ENCODE assay signal across 12 mouse cellular contexts in genomic region chr5:147292506-147293120, GRCm38 (mm10). TPM values are rescaled to one million over a fixed set of nuclear protein-coding genes. Genes with fewer than 3 reads are reported as not detected.
DNase-seq lines count a peak whose midpoint lies in the region; ATAC-seq lines count a peak whose summit lies in the region.
"Had no signal": no experiment of that assay in that cellular context is flagged by ENCODE, and none has a peak within 500 bp of the region (broad histone marks: within the 10 kb centered on the region; RNA-seq: fewer than 3 reads in every experiment).

No protein-coding gene starts in this region.

- no peaks in the 10 kb centered on the region for H3K9me3 ChIP-seq in liver, embryonic 11.5 days (ENCODE audit: control insufficient read depth, low read length)
- no peaks in the 10 kb centered on the region for H3K9me3 ChIP-seq in intestine, embryonic 15.5 days
- no peaks in the 10 kb centered on the region for H3K9me3 ChIP-seq in stomach, embryonic 14.5 days (ENCODE audit: control insufficient read depth, low read depth, low read length)
- H3K9me3 ChIP-seq: G1E; hindbrain, embryonic 15.5 days had no signal

- H3K4me3 ChIP-seq in liver, embryonic 11.5 days (ENCODE audit: low read depth, low read length): no peak overlapping the region
- no peak overlapping the region for H3K4me3 ChIP-seq in intestine, embryonic 15.5 days (replicated peaks)
- H3K4me3 ChIP-seq in stomach, embryonic 14.5 days (ENCODE audit: low read depth, low read length): no peak overlapping the region
- H3K4me3 ChIP-seq: hindbrain, embryonic 15.5 days had no signal

- peaks cover 44% of the 10 kb centered on the region for H3K27me3 ChIP-seq in liver, embryonic 11.5 days (replicated peaks; ENCODE audit: control insufficient read depth, insufficient read depth, low read length)
- H3K27me3 ChIP-seq in intestine, embryonic 15.5 days (replicated peaks): peaks cover 26% of the 10 kb centered on the region; the same call in 1 of the 2 replicates
- H3K27me3 ChIP-seq in stomach, embryonic 14.5 days (ENCODE audit: control insufficient read depth, insufficient read depth, low read length): peaks cover 20% of the 10 kb centered on the region

- WGBS in liver, embryonic 11.5 days: 25% methylated on average over 13 of the region's 13 CpGs
- WGBS in intestine, embryonic 15.5 days: 24% methylated on average over 13 of the region's 13 CpGs
- WGBS in stomach, embryonic 14.5 days: 35% methylated on average over 13 of the region's 13 CpGs

- H3K4me1 ChIP-seq in liver, embryonic 11.5 days (replicated peaks; ENCODE audit: control insufficient read depth, insufficient read depth, low read length): peaks cover 14% of the 10 kb centered on the region
- H3K4me1 ChIP-seq in intestine, embryonic 15.5 days (replicated peaks): peaks cover 17% of the 10 kb centered on the region
- peaks cover 10% of the 10 kb centered on the region; the same call in 1 of the 2 replicates for H3K4me1 ChIP-seq in stomach, embryonic 14.5 days (ENCODE audit: control insufficient read depth, insufficient read depth, low read length)
- H3K4me1 ChIP-seq: hindbrain, embryonic 15.5 days had no signal

- no peak overlapping the region for H3K27ac ChIP-seq in liver, embryonic 11.5 days (ENCODE audit: low read depth, low read length)
- H3K27ac ChIP-seq in intestine, embryonic 15.5 days: peak overlapping the region; percentile 81
- H3K27ac ChIP-seq in stomach, embryonic 14.5 days (ENCODE audit: low read length): 0 out of 2 replicates have a peak overlapping the region, but pooled peaks have one; percentile 6
- H3K27ac ChIP-seq: hindbrain, embryonic 15.5 days had no signal

- no peak overlapping the region for H3K9ac ChIP-seq in liver, embryonic 11.5 days (ENCODE audit: low read depth, low read length)
- peak overlapping the region; percentile 13; the same call in 1 of the 2 replicates for H3K9ac ChIP-seq in intestine, embryonic 15.5 days
- no peak overlapping the region for H3K9ac ChIP-seq in stomach, embryonic 14.5 days (replicated peaks; ENCODE audit: low read depth, low read length)
- H3K9ac ChIP-seq: forebrain, postnatal 0 days; hindbrain, embryonic 15.5 days had no signal

- H3K4me2 ChIP-seq in liver, embryonic 11.5 days: peak overlapping the region; percentile 46
- H3K4me2 ChIP-seq in intestine, embryonic 15.5 days (replicated peaks): peak overlapping the region; percentile 43
- no peak overlapping the region for H3K4me2 ChIP-seq in stomach, embryonic 14.5 days (replicated peaks; ENCODE audit: low read depth, low read length)
- H3K4me2 ChIP-seq: hindbrain, embryonic 15.5 days had no signal

- no peaks in the 10 kb centered on the region for H3K36me3 ChIP-seq in liver, embryonic 11.5 days (ENCODE audit: control insufficient read depth, insufficient read depth, low read length)
- no peaks in the 10 kb centered on the region for H3K36me3 ChIP-seq in intestine, embryonic 15.5 days
- no peaks in the 10 kb centered on the region for H3K36me3 ChIP-seq in stomach, embryonic 14.5 days (ENCODE audit: control insufficient read depth, insufficient read depth, low read length)
- H3K36me3 ChIP-seq: G1E; hindbrain, embryonic 15.5 days had no signal

- 0 out of 2 replicates have a peak, but pooled peaks have one; percentile 8 for ATAC-seq in liver, embryonic 11.5 days (replicated peaks; ENCODE audit: low FRiP score)
- peak; percentile 79 for ATAC-seq in intestine, embryonic 15.5 days
- ATAC-seq in stomach, embryonic 14.5 days (ENCODE audit: insufficient number of reproducible peaks, insufficient read depth, low FRiP score, low read depth): peak; percentile 19; the same call in 1 of the 2 replicates
- no peak for ATAC-seq in CD4-positive, CD25-positive, alpha-beta regulatory T cell, adult 4 months

- no peak for DNase-seq in liver, embryonic 11.5 days (ENCODE audit: low spot score)
- no peak for DNase-seq in liver
- peak; percentile 36 for DNase-seq in NIH3T3 (ENCODE audit: low read depth)
- DNase-seq in spleen, adult 18-20 months: no peak
- DNase-seq in spleen, postnatal 10 days (ENCODE audit: low spot score in 2 of 2): no peak
- DNase-seq: heart, adult 11 months had no signal

RNA-seq across cellular contexts. Expression of gene Cdx2, which starts 14.5 kb away (rescaled TPM):
- 0.14 TPM in 1 of 2 replicates, not detected in the other for polyA plus RNA-seq in liver, embryonic 11.5 days (2014; fragmentation: Nextera tagmentation; extraction: Ambion mirVana)
- polyA plus RNA-seq in intestine, embryonic 15.5 days (2015; fragmentation: Nextera tagmentation; extraction: Ambion mirVana): 36.0 and 38.2 TPM in 2 replicates
- 1.1 and 1.3 TPM in 2 replicates for polyA plus RNA-seq in stomach, embryonic 14.5 days (2014; fragmentation: Nextera tagmentation; extraction: Ambion mirVana)
- not detected for polyA plus RNA-seq in CD4-positive, CD25-positive, alpha-beta regulatory T cell, adult 4 months (2017; shearing (Covaris generic))
- polyA plus RNA-seq: forebrain, postnatal 0 days; G1E; hindbrain, embryonic 15.5 days had no signal

RNA-seq across cellular contexts. Expression of gene Pdx1, which starts 22.9 kb away (rescaled TPM):
- polyA plus RNA-seq in liver, embryonic 11.5 days (2014; fragmentation: Nextera tagmentation; extraction: Ambion mirVana): 0.47 and 0.94 TPM in 2 replicates
- polyA plus RNA-seq in intestine, embryonic 15.5 days (2015; fragmentation: Nextera tagmentation; extraction: Ambion mirVana): 5.7 and 5.8 TPM in 2 replicates
- polyA plus RNA-seq in stomach, embryonic 14.5 days (2014; fragmentation: Nextera tagmentation; extraction: Ambion mirVana): 3.4 and 5.2 TPM in 2 replicates
- polyA plus RNA-seq in CD4-positive, CD25-positive, alpha-beta regulatory T cell, adult 4 months (2017; shearing (Covaris generic)): not detected
- polyA plus RNA-seq: forebrain, postnatal 0 days; G1E; hindbrain, embryonic 15.5 days had no signal

RNA-seq across cellular contexts. Expression of gene Urad, which starts 29.6 kb away (rescaled TPM):
- 0.49 and 0.53 TPM in 2 replicates for polyA plus RNA-seq in liver, embryonic 11.5 days (2014; fragmentation: Nextera tagmentation; extraction: Ambion mirVana)
- 1.6 and 1.7 TPM in 2 replicates for polyA plus RNA-seq in intestine, embryonic 15.5 days (2015; fragmentation: Nextera tagmentation; extraction: Ambion mirVana)
- not detected in 2 replicates for polyA plus RNA-seq in stomach, embryonic 14.5 days (2014; fragmentation: Nextera tagmentation; extraction: Ambion mirVana)
- not detected for polyA plus RNA-seq in CD4-positive, CD25-positive, alpha-beta regulatory T cell, adult 4 months (2017; shearing (Covaris generic))
- polyA plus RNA-seq: forebrain, postnatal 0 days; G1E; hindbrain, embryonic 15.5 days had no signal

Comparison
In these comparisons a context has a peak if more than half of its experiments do, and no peak if none do; other contexts are left out.
1. RNA of gene Cdx2, which starts 14.5 kb away (polyA plus RNA-seq): 36.0 to 38.2 TPM in intestine, embryonic 15.5 days; 1.1 to 1.3 TPM in stomach, embryonic 14.5 days, 0.14 TPM in liver, embryonic 11.5 days and not detected in CD4-positive, CD25-positive, alpha-beta regulatory T cell, adult 4 months; every median in the first group is over 10 times any median in the second.